Mouse (Mus musculus) testis, adult 2 months (tissue): ENCODE measurements at regions not wholly inside any gene's neighbourhood (a gene's known extent, or its start where the extent isn't known, plus 50 kb on each side); places are given as distances from the start of the nearest gene placed in this dataset.

Experiments
- H3K27ac ChIP-seq: fragments of 200-500 bp; 2 replicates; pipeline ENCODE4 v1.5.1; 2012; ENCODE audit warnings: low read depth, low read length; ENCODE audit not compliant: control insufficient read depth, insufficient read depth
- H3K27me3 ChIP-seq: fragments of 200-500 bp; 2 replicates; pipeline ENCODE4 v1.6.1; 2012; ENCODE audit warnings: mild to moderate bottlenecking, low read length, moderate library complexity; ENCODE audit not compliant: control insufficient read depth, insufficient read depth
- H3K36me3 ChIP-seq: fragments of 200-500 bp; 2 replicates; pipeline ENCODE4 v1.6.1; 2012; ENCODE audit warnings: mild to moderate bottlenecking, low read length; ENCODE audit not compliant: control insufficient read depth, insufficient read depth
- H3K4me1 ChIP-seq: fragments of 200-500 bp; 2 replicates; pipeline ENCODE4 v1.6.1; 2012; ENCODE audit warnings: low read length; ENCODE audit not compliant: control insufficient read depth, insufficient read depth
- H3K4me3 ChIP-seq: fragments of 200-500 bp; 2 replicates; pipeline ENCODE4 v1.5.1; 2012; ENCODE audit warnings: low read depth, mild to moderate bottlenecking, low read length, moderate library complexity, mixed read lengths; ENCODE audit not compliant: control insufficient read depth
- CTCF ChIP-seq: fragments of 200-500 bp; IDR thresholded peaks from 2 replicates; pipeline ENCODE4 v1.5.1; 2012; ENCODE audit warnings: low read depth, mild to moderate bottlenecking, inconsistent platforms, low read length, moderate library complexity; ENCODE audit not compliant: control insufficient read depth, insufficient read depth, insufficient replicate concordance
- POLR2A ChIP-seq: fragments of 200-500 bp; IDR thresholded peaks from 2 replicates; pipeline ENCODE4 v1.6.1; 2012; ENCODE audit warnings: low read depth, mild to moderate bottlenecking, inconsistent platforms, low read length, moderate library complexity; ENCODE audit not compliant: control insufficient read depth

DNA sequence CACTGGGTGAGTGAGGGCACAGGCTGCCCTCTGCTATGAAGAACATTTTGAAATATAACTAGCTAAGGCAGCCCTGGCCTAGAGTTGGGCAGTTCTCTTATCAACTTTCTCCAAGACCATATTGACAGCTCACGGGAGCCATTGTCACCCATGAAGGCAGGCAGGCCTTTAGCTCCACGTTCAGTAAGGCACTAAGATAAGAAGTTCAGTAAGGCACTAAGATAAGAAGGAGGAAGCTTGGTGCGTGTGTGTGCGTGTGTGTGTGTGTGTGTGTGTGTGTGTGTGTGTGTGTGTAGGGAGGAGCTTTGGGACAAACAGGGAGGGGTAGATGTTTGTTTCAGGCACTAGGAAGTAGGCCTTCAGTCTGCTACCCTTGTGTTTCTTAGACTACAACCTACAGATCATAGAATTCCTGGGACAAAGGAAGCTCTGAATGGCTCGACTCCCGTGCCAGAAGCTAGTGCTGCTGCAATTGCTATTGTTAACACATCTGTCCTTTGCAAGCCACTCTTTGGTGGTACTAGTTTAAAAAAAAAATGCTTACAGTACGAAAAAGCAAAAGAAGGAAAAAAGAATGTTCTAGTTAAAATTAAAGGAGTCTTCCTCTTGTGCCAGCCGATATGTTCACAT is 188.0 kb upstream of the Afdn start:
- H3K4me1 ChIP-seq, result no peaks in the 10 kb centered on the region
- H3K27ac ChIP-seq, result no peak overlapping the region
- no peak overlapping the region for H3K4me3 ChIP-seq
- H3K36me3 ChIP-seq, result no peaks in the 10 kb centered on the region
- H3K27me3 ChIP-seq, result no peaks in the 10 kb centered on the region
- TF ChIP-seq CTCF (no peak), POLR2A (no peak)

DNA sequence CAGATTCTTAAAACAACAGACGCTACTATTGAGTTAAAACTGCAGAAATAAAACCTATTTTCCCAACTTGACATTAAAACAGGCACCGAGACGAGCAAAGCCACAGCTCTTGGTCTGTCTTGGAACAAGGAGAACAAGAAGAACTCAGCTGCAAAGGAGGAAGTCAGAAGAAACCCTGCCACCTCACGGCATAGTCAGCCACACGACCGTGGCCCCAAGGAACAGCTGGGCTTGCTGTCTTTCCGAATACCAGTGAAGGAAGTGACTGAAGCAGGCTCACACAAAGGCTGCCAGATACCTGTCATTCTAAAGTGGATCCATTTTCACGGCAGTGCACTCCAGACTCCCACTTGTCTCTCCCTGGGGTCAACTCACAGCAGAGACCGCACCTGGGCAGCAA is 187.3 kb upstream of the Afdn start:
- TF ChIP-seq POLR2A (no peak), CTCF (no peak)
- H3K27ac ChIP-seq, result no peak overlapping the region
- H3K4me3 ChIP-seq, result no peak overlapping the region
- no peaks in the 10 kb centered on the region for H3K4me1 ChIP-seq
- no peaks in the 10 kb centered on the region for H3K27me3 ChIP-seq
- H3K36me3 ChIP-seq, result no peaks in the 10 kb centered on the region

- Histone ChIP-seq H3K36me3 (no peaks in the 10 kb centered on the region), H3K4me3 (no peak overlapping the region), H3K27ac (no peak overlapping the region), H3K4me1 (no peaks in the 10 kb centered on the region), H3K27me3 (no peaks in the 10 kb centered on the region)
- TF ChIP-seq CTCF (no peak), POLR2A (no peak)
These were observed 186.2 kb upstream of the Afdn start for GRCm38 (mm10) chr17:13574122-13574521.

DNA sequence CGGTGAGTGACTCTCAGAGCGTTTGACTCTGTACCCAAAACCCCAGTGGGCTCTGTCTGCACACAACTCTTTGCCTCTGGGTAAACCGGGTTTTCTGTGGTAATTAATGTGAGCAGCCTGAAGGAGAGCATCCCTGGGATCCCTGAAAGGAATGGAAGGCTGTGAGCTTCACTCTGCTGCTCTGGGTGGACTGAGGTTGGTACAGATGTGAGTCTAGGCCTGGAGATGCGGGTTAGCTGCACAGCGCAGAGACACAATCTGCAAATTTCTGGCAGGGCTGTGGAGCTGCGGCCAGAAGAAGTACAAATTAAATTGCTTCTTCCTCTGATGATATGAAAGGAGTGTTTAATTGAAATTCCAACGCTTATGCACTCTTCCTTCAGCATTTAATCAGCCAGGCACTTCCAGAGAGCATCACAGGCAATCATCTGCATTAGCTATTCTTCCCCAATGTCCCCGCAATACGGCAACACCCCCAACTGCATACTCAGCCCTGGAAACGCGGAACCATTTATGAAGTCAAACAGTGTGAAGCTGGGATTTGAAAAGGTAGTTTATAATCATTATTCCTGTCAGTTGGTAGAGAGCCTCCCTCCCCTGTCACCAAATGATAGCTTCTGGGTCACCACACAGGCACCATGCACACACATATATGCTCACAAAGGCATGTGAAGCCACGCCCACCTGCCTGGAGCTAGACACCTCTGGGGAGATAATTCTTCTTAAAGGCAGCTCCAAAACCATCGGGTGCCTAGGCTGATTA is 185.5 kb upstream of the Afdn start:
- H3K27ac ChIP-seq, result no peak overlapping the region
- no peaks in the 10 kb centered on the region for H3K36me3 ChIP-seq
- no peaks in the 10 kb centered on the region for H3K27me3 ChIP-seq
- H3K4me1 ChIP-seq, result no peaks in the 10 kb centered on the region
- H3K4me3 ChIP-seq, result no peak overlapping the region
- TF ChIP-seq CTCF (no peak), POLR2A (no peak)

- no peak for TF ChIP-seq POLR2A
- TF ChIP-seq CTCF, result no peak
- no peaks in the 10 kb centered on the region for H3K36me3 ChIP-seq
- H3K27ac ChIP-seq, result no peak overlapping the region
- no peak overlapping the region for H3K4me3 ChIP-seq
- no peaks in the 10 kb centered on the region for H3K27me3 ChIP-seq
- H3K4me1 ChIP-seq, result no peaks in the 10 kb centered on the region
These were observed 182.5 kb upstream of the Afdn start for GRCm38 (mm10) chr17:13577798-13578197.

DNA sequence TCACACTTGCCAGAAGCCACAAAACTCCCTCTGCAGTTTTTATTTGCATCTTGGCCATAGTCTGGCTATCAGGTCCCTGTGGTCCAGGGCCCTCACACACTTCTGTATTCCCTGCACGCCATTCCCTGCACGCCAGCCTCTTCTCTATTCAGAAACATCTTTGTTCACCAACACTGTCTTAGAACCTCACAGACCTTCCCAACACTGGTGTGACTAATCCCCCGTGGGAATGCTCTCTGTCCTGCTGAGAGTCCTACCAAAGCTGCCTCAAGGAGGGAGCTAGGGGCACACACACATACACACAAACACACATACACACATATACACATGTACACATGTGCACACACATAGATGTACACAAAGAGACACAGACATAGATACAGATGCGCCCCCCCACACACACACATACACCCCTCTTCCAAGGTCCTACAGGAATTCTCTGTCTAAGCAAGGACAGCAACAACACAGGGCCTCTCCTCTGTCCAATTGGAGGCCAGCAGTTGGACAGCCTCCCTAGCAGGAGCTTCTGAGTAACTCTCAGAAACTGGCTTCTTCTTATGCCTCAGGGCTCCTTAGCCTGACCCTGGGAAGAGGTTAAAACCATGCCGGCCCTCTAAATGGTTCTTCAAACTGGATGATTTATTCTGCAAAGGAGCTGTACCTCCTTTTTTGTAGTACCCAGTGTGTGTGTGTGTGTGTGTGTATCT is 179.0 kb upstream of the Afdn start:
- Histone ChIP-seq H3K4me1 (no peaks in the 10 kb centered on the region), H3K27ac (no peak overlapping the region), H3K36me3 (no peaks in the 10 kb centered on the region), H3K4me3 (no peak overlapping the region), H3K27me3 (no peaks in the 10 kb centered on the region)
- TF ChIP-seq POLR2A (no peak), CTCF (no peak)

DNA sequence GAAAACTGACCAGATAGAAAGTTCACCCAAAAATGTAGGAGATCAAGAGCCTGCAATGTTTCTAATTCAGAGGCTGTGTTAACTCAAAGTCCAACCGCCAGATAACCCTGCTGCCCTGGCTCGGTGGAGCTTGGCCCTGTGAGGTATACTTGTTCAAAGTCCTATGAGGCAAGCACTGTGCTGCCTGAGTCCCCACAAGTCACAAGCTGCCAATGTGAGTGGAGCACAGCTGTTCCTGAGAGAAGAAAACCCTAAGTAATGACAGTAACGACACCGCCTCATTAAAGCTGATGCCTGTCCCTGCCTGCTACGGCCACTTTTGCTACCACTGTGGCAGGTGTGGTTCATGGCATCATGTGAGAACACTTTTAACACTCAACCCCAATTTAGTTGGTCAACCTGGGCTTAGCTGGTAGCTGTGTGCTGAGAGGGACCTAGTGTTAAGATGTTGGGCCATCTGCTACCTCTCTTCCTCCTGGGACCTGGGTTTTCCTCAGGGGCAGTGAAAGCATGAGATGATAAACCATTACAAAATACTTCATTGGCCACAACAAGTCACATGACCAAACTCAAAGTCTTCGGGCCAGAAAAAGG is 178.2 kb upstream of the Afdn start:
- Histone ChIP-seq H3K27ac (no peak overlapping the region), H3K4me1 (no peaks in the 10 kb centered on the region), H3K27me3 (no peaks in the 10 kb centered on the region), H3K4me3 (no peak overlapping the region), H3K36me3 (no peaks in the 10 kb centered on the region)
- no peak for TF ChIP-seq POLR2A
